Mouse (Mus musculus) MEL (cell line): ENCODE measurements around the gene Nlk. TPM values are rescaled to one million over a fixed set of nuclear protein-coding genes. Genes with fewer than 3 reads are reported as not detected.

Experiments
- DNase-seq: peaks from one replicate; pipeline ENCODE4 v3.0.0; 2011; ENCODE audit warnings: low read depth, low spot score
- H3K27ac ChIP-seq: 2 replicates; pipeline ENCODE4 v1.5.1; 2012; ENCODE audit warnings: low read depth, mild to moderate bottlenecking, control low read depth, low read length, moderate library complexity; ENCODE audit not compliant: control insufficient read depth
- H3K27me3 ChIP-seq, 2 experiments: fragments of 150-350 bp in 1 of 2; sonication (generic) in 1 of 2; 2 replicates each; pipeline ENCODE4 v1.6.1; 2012; ENCODE audit warnings: low read length in 2 of 2, mild to moderate bottlenecking in 2 of 2, improper control_type of control experiment in 1 of 2, moderate library complexity in 1 of 2; ENCODE audit not compliant: insufficient read depth in 2 of 2, control insufficient read depth in 1 of 2
- H3K36me3 ChIP-seq, 2 experiments: 2 replicates each; pipeline ENCODE4 v1.6.1; 2012 to 2014; ENCODE audit warnings: low read length in 2 of 2, improper control_type of control experiment in 1 of 2, inconsistent platforms in 1 of 2, mild to moderate bottlenecking in 1 of 2; ENCODE audit not compliant: insufficient read depth in 2 of 2, control insufficient read depth in 1 of 2
- H3K4me1 ChIP-seq, 2 experiments: fragments of 150-350 bp in 1 of 2; sonication (generic) in 1 of 2; 2 replicates each; pipeline ENCODE4 v1.6.1; 2012; ENCODE audit warnings: low read length in 2 of 2, improper control_type of control experiment in 1 of 2, mild to moderate bottlenecking in 1 of 2; ENCODE audit not compliant: insufficient read depth in 2 of 2, control insufficient read depth in 1 of 2
- H3K4me3 ChIP-seq, 2 experiments: fragments of 150-350 bp in 1 of 2; sonication (generic) in 1 of 2; 2 replicates each; pipeline ENCODE4 v1.5.1; 2012; ENCODE audit warnings: low read depth in 2 of 2, low read length in 2 of 2, mild to moderate bottlenecking in 2 of 2, moderate library complexity in 2 of 2, control low read depth in 1 of 2, improper control_type of control experiment in 1 of 2; ENCODE audit not compliant: control insufficient read depth in 1 of 2, insufficient read depth in 1 of 2
- H3K79me2 ChIP-seq: 2 replicates; pipeline ENCODE4 v1.6.1; 2012; ENCODE audit warnings: mild to moderate bottlenecking, low read length, moderate library complexity; ENCODE audit not compliant: control insufficient read depth, poor library complexity, insufficient read depth
- H3K9ac ChIP-seq: 2 replicates; pipeline ENCODE4 v1.6.1; 2012; ENCODE audit warnings: low read depth, mild to moderate bottlenecking, control low read depth, low read length, moderate library complexity; ENCODE audit not compliant: control insufficient read depth, poor library complexity, severe bottlenecking
- H3K9me3 ChIP-seq: fragments of 150-350 bp; sonication (generic); replicated peaks from 2 replicates; pipeline ENCODE4 v1.6.1; 2012; ENCODE audit warnings: mild to moderate bottlenecking, low read length, improper control_type of control experiment, moderate library complexity; ENCODE audit not compliant: insufficient read depth
- CHD1 ChIP-seq: IDR thresholded peaks from 2 replicates; pipeline ENCODE4 v1.6.1; 2012; ENCODE audit warnings: low read depth, mild to moderate bottlenecking, inconsistent platforms, low read length, improper control_type of control experiment
- ETS1 ChIP-seq: IDR thresholded peaks from 2 replicates; pipeline ENCODE4 v1.6.1; 2012; ENCODE audit warnings: low read depth, mild to moderate bottlenecking, inconsistent platforms, low read length, improper control_type of control experiment, moderate library complexity
- GABPA ChIP-seq: IDR thresholded peaks from 2 replicates; pipeline ENCODE4 v1.6.1; 2012; ENCODE audit warnings: low read depth, mild to moderate bottlenecking, inconsistent platforms, low read length, improper control_type of control experiment, moderate library complexity
- GATA1 ChIP-seq: IDR thresholded peaks from 2 replicates; pipeline ENCODE4 v1.6.1; 2011; ENCODE audit warnings: low read depth, low read length, improper control_type of control experiment
- MAX ChIP-seq: IDR thresholded peaks from 2 replicates; pipeline ENCODE4 v1.6.1; 2011; ENCODE audit warnings: low read length, improper control_type of control experiment
- MAZ ChIP-seq: IDR thresholded peaks from 2 replicates; pipeline ENCODE4 v1.6.1; 2012; ENCODE audit warnings: low read depth, mild to moderate bottlenecking, inconsistent platforms, low read length, improper control_type of control experiment
- MXI1 ChIP-seq: IDR thresholded peaks from 2 replicates; pipeline ENCODE4 v1.6.1; 2011; ENCODE audit warnings: mild to moderate bottlenecking, low read depth, low read length, improper control_type of control experiment
- NRF1 ChIP-seq: IDR thresholded peaks from 2 replicates; pipeline ENCODE4 v1.6.1; 2014; ENCODE audit warnings: low read depth, mild to moderate bottlenecking, inconsistent platforms, low read length, improper control_type of control experiment, moderate library complexity; ENCODE audit not compliant: poor library complexity, insufficient read depth, severe bottlenecking
- POLR2A ChIP-seq, 2 experiments: IDR thresholded peaks; 2 replicates each; pipeline ENCODE4 v1.6.1; 2011 to 2012; ENCODE audit warnings: low read length in 2 of 2, mild to moderate bottlenecking in 2 of 2, control low read depth in 1 of 2, improper control_type of control experiment in 1 of 2, low read depth in 1 of 2, moderate library complexity in 1 of 2; ENCODE audit not compliant: control insufficient read depth in 1 of 2, insufficient read depth in 1 of 2, poor library complexity in 1 of 2
- POLR2AphosphoS5 ChIP-seq: IDR thresholded peaks from 2 replicates; pipeline ENCODE4 v1.6.1; 2012; ENCODE audit warnings: low read depth, borderline replicate concordance, mild to moderate bottlenecking, inconsistent platforms, low read length, moderate library complexity, mixed read lengths
- SMC3 ChIP-seq: IDR thresholded peaks from 2 replicates; pipeline ENCODE4 v1.6.1; 2011; ENCODE audit warnings: low read depth, low read length, improper control_type of control experiment
- TAL1 ChIP-seq: IDR thresholded peaks from 2 replicates; pipeline ENCODE4 v1.6.1; 2012; ENCODE audit warnings: mild to moderate bottlenecking, inconsistent platforms, low read length, moderate library complexity, mixed read lengths
- TCF12 ChIP-seq: IDR thresholded peaks from 2 replicates; pipeline ENCODE4 v1.6.1; 2014; ENCODE audit warnings: low read depth, mild to moderate bottlenecking, inconsistent platforms, low read length, improper control_type of control experiment, moderate library complexity
- UBTF ChIP-seq: IDR thresholded peaks from 2 replicates; pipeline ENCODE4 v1.6.1; 2012; ENCODE audit warnings: low read depth, mild to moderate bottlenecking, inconsistent platforms, low read length, improper control_type of control experiment, moderate library complexity, borderline replicate concordance; ENCODE audit not compliant: insufficient read depth
- ZKSCAN1 ChIP-seq: IDR thresholded peaks from 2 replicates; pipeline ENCODE4 v1.6.1; 2012; ENCODE audit warnings: low read depth, mild to moderate bottlenecking, inconsistent platforms, low read length, improper control_type of control experiment, moderate library complexity
- ZNF384 ChIP-seq: IDR thresholded peaks from 2 replicates; pipeline ENCODE4 v1.6.1; 2012; ENCODE audit warnings: low read depth, mild to moderate bottlenecking, inconsistent platforms, low read length, improper control_type of control experiment
- polyA plus RNA-seq, 2 experiments: library from polyadenylated mRNA; stranded (reverse) in 1 of 2; unstranded in 1 of 2; fragments of >175 nt in 1 of 2; fragments of >200 nt in 1 of 2; gene quantifications; 2 replicates each; pipeline versions ENCODE4 v1.2.1 to v1.2.4; 2012; ENCODE audit warnings: low replicate concordance in 2 of 2, low read depth in 1 of 2; ENCODE audit not compliant: insufficient read length in 2 of 2, insufficient read depth in 1 of 2, missing spikeins in 1 of 2
- total RNA-seq: library from RNA; depleted of rRNA; stranded (reverse); fragments of 300-350 nt; gene quantifications from 2 replicates; pipeline ENCODE4 v1.2.3, GENCODE M21; 2012

The Nlk gene
- total and polyA plus RNA-seq, 3 experiments, result 16.9 to 17.9 TPM; not detected in 1

- no peak for TF ChIP-seq UBTF
- peak; percentile 70 for TF ChIP-seq TCF12
- TF ChIP-seq POLR2AphosphoS5, result 0 out of 2 replicates have a peak, but pooled peaks have one; percentile 48
- TF ChIP-seq TAL1, result no peak
- TF ChIP-seq MXI1, result peak; percentile 95
- TF ChIP-seq ZNF384, result peak; percentile 46
- no peak for TF ChIP-seq ETS1
- TF ChIP-seq NRF1, result peak; percentile 77
- peak; percentile 18; the same call in 1 of the 2 replicates for TF ChIP-seq MAZ
- TF ChIP-seq GABPA, result no peak
- TF ChIP-seq GATA1, result no peak
- no peak for TF ChIP-seq ZKSCAN1
- peak; percentile 94 for TF ChIP-seq MAX
- no peak for TF ChIP-seq SMC3
- TF ChIP-seq, all 39 proteins: peak for 25
These were observed 146.8 kb downstream of the Nlk start, which contains the start of gene Tmem97 (continued) for GRCm38 (mm10) chr11:78550168-78551058.

- H3K27me3 ChIP-seq, result no peaks in the 10 kb centered on the region
- H3K9ac ChIP-seq, result peak overlapping the region; percentile 66
- peak overlapping the region; percentile 45 for H3K27ac ChIP-seq
- H3K4me3 ChIP-seq, result peak overlapping the region; percentile 66 to 99
- TF ChIP-seq POLR2A (IDR thresholded peaks at IDR 0.05; ENCODE audit: control insufficient read depth in 1 of 2, insufficient read depth in 1 of 2, low read depth in 1 of 2, low read length in 2 of 2, poor library complexity in 1 of 2) (no peak), CHD1 (0 out of 2 replicates have a peak, but pooled peaks have one; percentile 0), ETS1 (0 out of 2 replicates have a peak, but pooled peaks have one; percentile 5)
- TF ChIP-seq, all 39 proteins: peak for 2
- no peaks in the 10 kb centered on the region for H3K9me3 ChIP-seq
- H3K79me2 ChIP-seq, result peaks cover 45% of the 10 kb centered on the region
- H3K36me3 ChIP-seq, result peaks cover 0 to 40% of the 10 kb centered on the region in 2 experiments; a peak in 3 of 4 replicates
- peak; percentile 59 for DNase-seq
- H3K4me1 ChIP-seq, result peaks cover 29 to 34% of the 10 kb centered on the region in 2 experiments
These were observed 147.6 kb downstream of the Nlk start for GRCm38 (mm10) chr11:78549491-78549987.
